Mouse (Mus musculus) neutrophil, adult 83 days (primary cell): Measurements from ENCODE around the gene Srsf7. TPM values are rescaled to one million over a fixed set of nuclear protein-coding genes. Genes with fewer than 3 reads are reported as not detected.

Experiments used
- total RNA-seq, 2 experiments: library from RNA; stranded (reverse); gene quantifications; one replicate each; pipeline ENCODE4 v1.2.4; 2023

Srsf7 gene
- 100 to 1,000 TPM; 165 to 188 TPM for total RNA-seq

GRCm38 (mm10) chr17:80206671-80207581 is at the start of gene Srsf7, which contains the start of gene Ttc39d:
TSS of gene Srsf7 (minus strand) at chr17:80207307.
TSS of gene Ttc39d (plus strand) at chr17:80207460.

GRCm38 (mm10) chr17:80224326-80225116 is 17.4 kb upstream of the Srsf7 start, which contains the start of gene Gemin6:
TSS of gene Gemin6 (plus strand) at chr17:80224441.

Other genes starting within 250 kb of the Srsf7 start
- gene Hnrnpll, start 145.0 kb downstream of the Srsf7 start, total RNA-seq, result 10 to 100 TPM; 73.9 to 81.6 TPM
- 10 to 100 TPM in 1 of 2 experiments, 1 to 10 TPM in 1; 9.7 to 10.2 TPM for gene Galm, start 79.8 kb downstream of the Srsf7 start, total RNA-seq
- not detected for gene Ttc39d, start 153 bp upstream of the Srsf7 start, total RNA-seq
- gene Gemin6, start 17.1 kb upstream of the Srsf7 start, total RNA-seq, result 1 to 10 TPM; 3.3 to 4.2 TPM
- 1 to 10 TPM in 1 of 2 experiments, under 1 TPM in 1; 0.77 to 1.9 TPM for gene Morn2, start 82.9 kb upstream of the Srsf7 start, total RNA-seq
- gene Dhx57, start 83.2 kb upstream of the Srsf7 start, total RNA-seq, result 10 to 100 TPM; 10.4 to 11.3 TPM
- not detected for gene Arhgef33, start 100.1 kb upstream of the Srsf7 start, total RNA-seq
- not detected for gene Gm10190, start 166.2 kb upstream of the Srsf7 start, total RNA-seq